Mouse (Mus musculus) T-helper 2 cell (primary cell): ENCODE measurements at regions not wholly inside any gene's neighbourhood (a gene's known extent, or its start where the extent isn't known, plus 50 kb on each side); places are given as distances from the start of the nearest gene placed in this dataset.

Experiments
- in situ Hi-C: fragments of 300-600 bp; cut with MboI, MseI; formaldehyde crosslinking; loops from one replicate; pipeline ENCODE4 v1.15.1; 2025; ENCODE audit warnings: high pct_unique_total_duplicates

GRCm38 (mm10) chr7:90059249-90059628 lies 70.8 kb upstream of the Picalm start:
- in situ Hi-C loops, result loop anchor here (5.0 kb wide), 1 partner anchor 57 kb away; no protein-coding TSS in a partner anchor

DNA sequence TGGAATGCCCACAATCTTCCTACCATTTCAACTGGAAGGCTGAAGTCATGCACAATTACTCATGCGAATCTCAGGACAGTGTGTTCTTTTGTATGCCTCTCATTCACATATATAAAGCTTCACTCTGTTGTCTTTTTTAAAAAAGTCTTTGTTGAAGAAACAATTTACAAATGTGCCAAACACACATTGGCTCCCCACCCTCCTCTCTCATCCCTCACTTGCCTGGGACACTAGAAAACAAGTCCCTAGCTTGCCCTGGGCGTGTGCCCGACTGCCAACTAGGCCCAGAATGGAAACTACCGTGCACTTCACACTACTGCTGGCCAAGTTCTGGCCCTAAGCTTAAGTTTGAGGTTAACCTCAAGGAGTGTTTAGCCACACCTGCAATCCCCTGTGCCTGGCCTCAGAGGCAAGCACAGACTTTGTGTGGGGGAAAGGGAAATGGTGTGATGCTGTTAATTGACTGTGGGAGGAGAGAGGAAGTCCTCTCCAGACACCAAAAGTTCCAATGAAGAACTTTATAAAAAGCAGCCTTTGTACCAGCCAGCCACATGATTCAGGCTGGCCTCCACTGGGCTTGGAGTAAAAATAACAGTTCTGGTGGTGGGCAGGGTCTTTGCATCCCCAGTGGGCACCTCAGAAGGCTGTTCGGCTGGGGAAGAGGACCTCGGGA lies 70.2 kb upstream of the Picalm start:
- in situ Hi-C loops, result loop anchor here (5.0 kb wide), 1 partner anchor 57 kb away; no protein-coding TSS in a partner anchor

- in situ Hi-C loops, result no loop called here
These were observed 69.5 kb upstream of the Picalm start for GRCm38 (mm10) chr7:90060343-90061175.

DNA sequence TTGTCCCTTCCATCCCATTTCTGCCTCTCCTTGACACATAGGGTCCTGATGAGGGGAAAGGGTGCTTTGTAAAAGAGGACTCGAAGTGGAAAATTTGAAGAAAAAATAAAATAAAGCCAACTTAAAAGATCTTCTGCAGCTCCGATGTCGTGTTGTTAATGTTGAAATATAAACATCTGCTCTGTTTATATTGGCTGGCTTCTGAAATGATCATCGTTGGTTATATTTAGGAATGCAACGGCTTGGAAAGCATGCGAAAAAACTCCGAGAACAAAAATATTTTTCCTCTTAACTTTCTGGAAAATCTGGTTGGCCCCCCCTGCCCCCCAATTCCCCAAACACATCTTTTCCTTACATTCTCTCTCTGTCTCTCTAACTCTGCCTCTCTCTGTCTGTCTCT lies 68.3 kb upstream of the Picalm start:
- in situ Hi-C loops, result no loop called here

DNA sequence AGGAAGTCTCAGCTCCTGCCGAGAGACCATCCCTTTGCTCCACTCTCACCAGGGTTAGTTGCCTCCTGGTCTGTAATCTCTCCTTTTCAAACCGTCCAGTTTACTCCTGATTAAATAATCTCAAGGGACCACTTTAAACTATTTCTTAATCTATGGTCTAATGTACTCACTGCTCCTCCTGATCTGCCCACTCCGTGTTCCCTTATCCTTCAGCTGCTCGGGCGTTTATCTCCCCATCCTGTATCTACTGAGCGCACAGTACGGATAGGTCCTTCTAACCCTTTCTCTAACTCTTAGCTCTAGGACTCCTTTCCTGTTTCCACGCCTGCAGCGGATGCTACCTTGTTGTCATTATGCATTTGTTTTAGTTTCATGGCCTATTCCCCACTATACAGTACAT lies 67.1 kb upstream of the Picalm start:
- in situ Hi-C loops, result no loop called here

DNA sequence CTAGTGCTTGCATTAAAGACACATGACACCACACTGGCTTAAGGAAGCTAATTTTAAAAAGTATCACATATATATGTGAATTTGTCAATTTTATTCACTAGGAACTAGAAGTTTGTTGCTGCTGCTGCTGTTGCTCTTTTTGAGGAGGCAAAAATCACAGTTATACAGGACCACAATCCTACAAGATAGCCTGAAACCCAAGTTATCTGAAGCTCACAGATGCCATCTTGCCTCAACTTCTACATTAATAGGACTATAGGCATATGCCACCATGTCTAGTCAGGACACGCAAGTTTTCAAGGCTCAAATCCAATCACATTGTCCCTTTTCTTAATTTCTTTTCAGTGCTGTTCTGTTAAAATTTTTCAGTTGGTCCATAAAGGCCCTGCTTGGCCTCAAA lies 65.8 kb upstream of the Picalm start:
- in situ Hi-C loops, result no loop called here

DNA sequence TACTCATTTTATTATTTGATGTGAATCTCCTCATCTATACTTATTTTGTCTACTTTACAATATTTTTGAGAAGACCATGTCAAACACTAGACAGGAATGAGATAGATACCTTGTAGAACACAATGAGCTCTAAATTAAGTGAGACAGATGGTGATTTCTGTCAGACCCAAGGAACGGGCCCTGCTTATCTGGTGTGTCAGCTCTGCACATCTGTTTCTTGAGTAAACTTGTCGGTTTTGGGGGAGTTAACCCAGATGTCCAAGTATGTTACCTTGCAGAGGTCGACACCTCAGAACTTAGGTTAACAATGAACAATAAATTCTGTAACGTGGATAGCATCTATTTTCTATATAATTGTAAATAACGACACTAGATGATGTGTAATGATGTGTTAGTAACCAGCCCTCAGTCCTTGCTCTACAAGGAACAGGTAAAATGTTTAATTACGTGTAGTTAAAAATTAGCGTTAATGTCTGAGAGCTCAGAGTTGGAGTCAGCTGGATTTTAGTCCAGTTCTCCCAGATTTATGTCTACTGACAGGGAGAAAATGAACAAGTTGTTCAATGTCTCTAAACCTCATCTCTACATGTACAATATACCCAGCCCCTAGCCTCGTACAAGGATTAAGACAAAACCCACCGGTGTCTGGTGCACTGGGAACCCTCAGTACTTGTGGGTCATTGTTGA lies 64.6 kb upstream of the Picalm start:
- in situ Hi-C loops, result no loop called here

DNA sequence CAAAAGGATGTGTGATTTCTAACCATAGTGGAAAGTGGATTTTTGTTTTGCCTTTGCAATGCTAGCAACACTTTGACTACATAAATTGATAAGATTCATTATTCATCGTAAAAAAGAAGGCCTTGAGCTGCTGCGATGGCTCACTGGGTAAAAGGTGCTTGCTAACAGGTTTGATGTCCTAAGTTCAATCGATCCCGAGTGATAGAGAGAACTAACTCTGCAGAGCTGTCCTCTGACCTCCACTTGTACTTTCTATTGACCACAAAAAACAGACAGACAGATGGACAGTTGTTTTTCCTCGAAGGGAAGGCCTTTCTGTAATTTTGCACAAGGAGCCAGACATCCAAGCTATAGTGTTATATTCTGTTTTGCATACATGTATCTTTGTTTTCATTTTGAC lies 63.7 kb upstream of the Picalm start:
- in situ Hi-C loops, result no loop called here

GRCm38 (mm10) chr7:90067961-90068665 lies 61.9 kb upstream of the Picalm start:
- in situ Hi-C loops, result no loop called here

GRCm38 (mm10) chr7:90070267-90070666 lies 59.7 kb upstream of the Picalm start:
- in situ Hi-C loops, result no loop called here

DNA sequence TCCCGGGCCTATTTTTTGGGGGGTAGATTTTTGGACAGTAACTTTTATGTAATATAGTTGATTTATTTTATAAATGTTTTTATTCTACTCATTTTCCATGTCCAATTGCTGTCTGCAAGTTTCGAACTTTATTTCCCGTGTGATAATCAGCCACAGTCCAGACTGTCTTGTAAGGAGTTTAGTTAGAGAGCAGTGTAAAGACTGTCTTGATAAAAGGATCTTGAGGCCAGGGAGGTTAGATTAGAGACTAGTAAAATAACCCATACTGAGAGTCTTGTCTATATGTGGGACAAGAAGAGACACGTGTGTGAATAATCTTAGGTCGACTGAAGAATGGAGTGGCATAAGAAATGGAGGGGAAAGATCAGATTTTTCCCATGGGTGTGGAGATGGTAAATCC lies 56.1 kb upstream of the Picalm start:
- in situ Hi-C loops, result no loop called here

DNA sequence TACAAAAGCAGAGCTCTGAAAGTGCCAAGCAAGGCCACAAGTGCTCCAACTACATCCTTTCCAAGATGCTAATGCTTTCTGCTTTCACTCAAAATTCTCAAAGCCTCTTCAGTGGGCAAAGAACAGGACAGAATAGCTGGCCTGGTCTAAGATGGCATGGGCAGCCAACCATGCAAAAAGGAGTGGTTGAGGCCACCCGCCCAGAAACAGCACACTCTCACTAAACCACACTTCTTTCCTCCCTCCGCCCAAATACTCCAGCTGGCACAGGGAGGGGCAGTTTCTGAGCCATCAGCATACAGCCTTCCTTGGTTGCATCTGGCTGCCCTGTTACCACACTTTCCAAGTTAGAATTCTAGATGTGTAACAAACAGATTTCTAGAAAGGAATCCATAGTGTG lies 55.4 kb upstream of the Picalm start:
- in situ Hi-C loops, result no loop called here

GRCm38 (mm10) chr7:90077565-90077964 lies 52.4 kb upstream of the Picalm start:
- in situ Hi-C loops, result no loop called here

GRCm38 (mm10) chr7:90080083-90080772 lies 49.8 kb upstream of the Picalm start:
- in situ Hi-C loops, result no loop called here
